In the genomic region with DNA sequence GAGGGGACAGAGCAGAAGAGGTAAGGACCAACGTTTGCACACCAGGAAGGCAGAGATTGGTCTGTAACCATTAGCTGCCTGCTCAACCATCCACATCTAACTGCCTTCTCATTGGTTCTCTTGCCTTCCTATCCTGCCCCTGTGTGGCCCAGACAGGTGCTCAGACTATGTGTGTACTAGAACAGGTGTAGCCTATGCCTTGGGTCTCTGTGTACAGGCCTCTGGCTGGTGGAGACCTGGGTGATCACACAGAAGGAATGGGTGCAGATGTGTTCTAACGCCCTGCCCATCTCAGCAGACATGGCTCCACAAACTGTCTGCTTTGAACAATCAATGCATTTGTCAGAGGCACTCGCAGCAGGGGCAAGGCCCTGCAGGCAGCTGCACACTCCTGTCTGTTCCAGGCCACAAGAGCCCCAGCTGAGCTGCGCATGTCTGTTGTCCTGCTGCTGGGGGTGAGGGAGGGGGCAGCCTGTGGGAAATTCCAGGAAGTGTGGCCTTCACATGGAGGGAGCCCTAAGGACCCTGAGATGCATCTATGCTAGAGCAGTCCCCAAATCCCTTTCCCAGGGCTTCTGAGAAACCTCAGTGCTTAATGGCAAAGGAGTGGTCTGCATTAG, we compare ENCODE assay signal across 10 mouse cellular contexts.
A peak's percentile ranks its signal among the peaks of the same experiment; 100 is the strongest.
DNase-seq lines count a peak whose midpoint lies in the region; ATAC-seq lines count a peak whose summit lies in the region.
"Had no signal": no experiment of that assay in that cellular context is flagged by ENCODE, and none has a peak within 500 bp of the region (broad histone marks: within the 10 kb centered on the region; RNA-seq: fewer than 3 reads in every experiment).

No protein-coding gene starts in this region.

- peak overlapping the region; percentile 3; the same call in 1 of the 2 replicates for H3K27ac ChIP-seq in limb, embryonic 10.5 days
- H3K27ac ChIP-seq in neural tube, embryonic 15.5 days (replicated peaks) = no peak overlapping the region

- DNase-seq in embryo, embryonic 10 days (ENCODE audit: low spot score) = peak; percentile 33
- no peak for DNase-seq in embryo, embryonic 10.5 days (ENCODE audit: low spot score)
- DNase-seq in layer of hippocampus, adult 9-11 months = peak; percentile 54
- DNase-seq in layer of hippocampus, postnatal 36 days = no peak
- DNase-seq in limb, embryonic 10.5 days (ENCODE audit: low spot score) = no peak
- no peak for DNase-seq in gastrocnemius, postnatal 10 days
- DNase-seq in right cerebral cortex, adult 18-20 months = no peak
- DNase-seq: heart, postnatal 14 days had no signal

- no peak overlapping the region for H3K4me3 ChIP-seq in limb, embryonic 10.5 days
- H3K4me3 ChIP-seq in neural tube, embryonic 15.5 days (replicated peaks) = no peak overlapping the region

- H3K9ac ChIP-seq in neural tube, embryonic 15.5 days (replicated peaks) = no peak overlapping the region

- no peaks in the 10 kb centered on the region for H3K27me3 ChIP-seq in limb, embryonic 10.5 days (ENCODE audit: low read depth, poor library complexity, severe bottlenecking)
- H3K27me3 ChIP-seq in neural tube, embryonic 15.5 days (replicated peaks) = no peaks in the 10 kb centered on the region

- H3K4me1 ChIP-seq in limb, embryonic 10.5 days = peaks cover 72% of the 10 kb centered on the region
- H3K4me1 ChIP-seq in neural tube, embryonic 15.5 days = peaks cover 38% of the 10 kb centered on the region

- H3K9me3 ChIP-seq in limb, embryonic 10.5 days (replicated peaks) = no peaks in the 10 kb centered on the region
- H3K9me3 ChIP-seq in neural tube, embryonic 15.5 days (replicated peaks) = no peaks in the 10 kb centered on the region

- 32% methylated on average over 4 of the region's 4 CpGs for WGBS in limb, embryonic 10.5 days
- 15% methylated on average over 4 of the region's 4 CpGs for WGBS in neural tube, embryonic 15.5 days

- no peak overlapping the region for H3K4me2 ChIP-seq in neural tube, embryonic 15.5 days

- no peaks in the 10 kb centered on the region for H3K36me3 ChIP-seq in limb, embryonic 10.5 days
- H3K36me3 ChIP-seq in neural tube, embryonic 15.5 days = no peaks in the 10 kb centered on the region

- ATAC-seq in neural tube, embryonic 15.5 days (ENCODE audit: low FRiP score) = 0 out of 2 replicates have a peak, but pooled peaks have one; percentile 28
- ATAC-seq: lung, postnatal 0 days had no signal

Comparison
In these comparisons a context has a peak if more than half of its experiments do, and no peak if none do; other contexts are left out.
1. DNase-seq: peak in embryo, embryonic 10 days (single experiment) and layer of hippocampus, adult 9-11 months (single experiment); none in embryo, embryonic 10.5 days (single experiment), layer of hippocampus, postnatal 36 days (0 of 2), limb, embryonic 10.5 days (single experiment), gastrocnemius, postnatal 10 days (single experiment) and right cerebral cortex, adult 18-20 months (single experiment).